ENCODE assay signal across 12 mouse cellular contexts in the genomic region with DNA sequence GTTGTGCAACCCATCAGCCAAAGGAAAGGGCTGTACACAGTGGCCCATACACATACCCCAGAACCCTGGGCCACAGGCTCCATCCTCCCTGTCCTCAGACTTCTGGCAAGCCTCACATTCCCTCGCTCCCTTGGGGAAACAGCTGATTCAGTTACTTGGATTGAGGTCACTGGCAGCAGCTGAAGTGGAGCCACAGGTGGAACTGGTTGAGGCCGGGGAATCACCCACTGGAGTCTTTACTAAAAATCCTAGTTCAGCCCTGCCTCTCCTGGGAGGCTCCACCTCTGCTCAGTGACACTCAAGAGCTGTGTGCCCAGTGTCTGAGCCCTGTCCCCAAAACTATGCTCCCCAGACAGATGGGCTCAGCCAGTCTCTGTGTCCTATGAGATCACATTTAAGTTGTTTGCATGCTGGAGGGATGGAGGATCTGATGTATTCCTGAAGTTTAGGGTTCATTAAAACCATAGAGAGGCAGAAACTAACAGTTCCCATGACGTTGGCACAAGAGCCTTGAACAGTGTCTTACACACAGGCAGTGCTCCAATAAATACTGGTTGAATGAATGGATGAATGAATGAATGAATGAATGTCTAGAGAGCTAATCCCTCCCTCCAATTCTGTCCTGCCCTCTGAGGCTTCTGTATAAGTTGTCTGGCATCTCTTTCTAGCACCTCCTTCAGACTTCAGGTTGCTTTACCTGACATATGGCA. TPM values are rescaled to one million over a fixed set of nuclear protein-coding genes. Genes with fewer than 3 reads are reported as not detected.
DNase-seq lines count a peak whose midpoint lies in the region; ATAC-seq and TF ChIP-seq lines count a peak whose summit lies in the region.
"Had no signal": no experiment of that assay in that cellular context is flagged by ENCODE, and none has a peak within 500 bp of the region (broad histone marks: within the 10 kb centered on the region; RNA-seq: fewer than 3 reads in every experiment).

No protein-coding gene starts in this region.

- no peaks in the 10 kb centered on the region for H3K27me3 ChIP-seq in midbrain, postnatal 0 days (ENCODE audit: insufficient read depth, low read length)
- no peaks in the 10 kb centered on the region for H3K27me3 ChIP-seq in midbrain, embryonic 13.5 days
- 0 out of 2 replicates have a peak, but pooled peaks cover 3% of the 10 kb centered on the region for H3K27me3 ChIP-seq in kidney, embryonic 15.5 days
- no peaks in the 10 kb centered on the region for H3K27me3 ChIP-seq in hindbrain, embryonic 13.5 days

- no peak overlapping the region for H3K27ac ChIP-seq in midbrain, postnatal 0 days (ENCODE audit: low read depth, low read length)
- no peak overlapping the region for H3K27ac ChIP-seq in midbrain, embryonic 13.5 days
- H3K27ac ChIP-seq in kidney, embryonic 15.5 days = no peak overlapping the region
- H3K27ac ChIP-seq in hindbrain, embryonic 13.5 days = no peak overlapping the region
- H3K27ac ChIP-seq: hindbrain, embryonic 14.5 days; macrophage had no signal

- TF ChIP-seq CTCF in midbrain, postnatal 0 days (IDR thresholded peaks at IDR 0.05) = no peak
- no peak for TF ChIP-seq CTCF in lung, adult 2 months (IDR thresholded peaks at IDR 0.05; ENCODE audit: insufficient read depth, low read length)

- H3K36me3 ChIP-seq in midbrain, postnatal 0 days (ENCODE audit: insufficient read depth, low read length) = no peaks in the 10 kb centered on the region
- H3K36me3 ChIP-seq in midbrain, embryonic 13.5 days = no peaks in the 10 kb centered on the region
- no peaks in the 10 kb centered on the region for H3K36me3 ChIP-seq in kidney, embryonic 15.5 days
- H3K36me3 ChIP-seq in hindbrain, embryonic 13.5 days = no peaks in the 10 kb centered on the region

- no peak overlapping the region for H3K4me3 ChIP-seq in midbrain, postnatal 0 days (ENCODE audit: low read depth, low read length)
- H3K4me3 ChIP-seq in midbrain, embryonic 13.5 days (replicated peaks) = no peak overlapping the region
- no peak overlapping the region for H3K4me3 ChIP-seq in lung, adult 2 months (replicated peaks; ENCODE audit: extremely low read depth, low read depth, low read length)
- no peak overlapping the region for H3K4me3 ChIP-seq in kidney, embryonic 15.5 days (replicated peaks)
- no peak overlapping the region for H3K4me3 ChIP-seq in hindbrain, embryonic 13.5 days

- ATAC-seq in midbrain, postnatal 0 days (ENCODE audit: low FRiP score) = no peak
- no peak for ATAC-seq in midbrain, embryonic 13.5 days
- ATAC-seq in kidney, embryonic 15.5 days (replicated peaks; ENCODE audit: low FRiP score) = no peak
- ATAC-seq in hindbrain, embryonic 13.5 days (ENCODE audit: low FRiP score) = no peak

- H3K9me3 ChIP-seq in midbrain, postnatal 0 days (ENCODE audit: low read length) = no peaks in the 10 kb centered on the region
- no peaks in the 10 kb centered on the region for H3K9me3 ChIP-seq in midbrain, embryonic 13.5 days
- no peaks in the 10 kb centered on the region for H3K9me3 ChIP-seq in kidney, embryonic 15.5 days (replicated peaks)
- H3K9me3 ChIP-seq in hindbrain, embryonic 13.5 days = no peaks in the 10 kb centered on the region

- no peak for TF ChIP-seq POLR2A in lung, adult 2 months (IDR thresholded peaks at IDR 0.05; ENCODE audit: borderline replicate concordance, extremely low read depth, low read depth, low read length)

- peaks cover 2% of the 10 kb centered on the region; the same call in 1 of the 2 replicates for H3K4me1 ChIP-seq in midbrain, postnatal 0 days (ENCODE audit: insufficient read depth, low read length)
- no peaks in the 10 kb centered on the region; the same call in 1 of the 2 replicates for H3K4me1 ChIP-seq in midbrain, embryonic 13.5 days (replicated peaks)
- peaks cover 7% of the 10 kb centered on the region for H3K4me1 ChIP-seq in lung, adult 2 months (ENCODE audit: control insufficient read depth, insufficient read depth, low read length)
- no peaks in the 10 kb centered on the region for H3K4me1 ChIP-seq in kidney, embryonic 15.5 days
- 0 out of 2 replicates have a peak, but pooled peaks cover 9% of the 10 kb centered on the region for H3K4me1 ChIP-seq in hindbrain, embryonic 13.5 days (replicated peaks)

- peak; percentile 57 to 59 for DNase-seq in cerebellum, postnatal 10 days
- no peak for DNase-seq in cerebellum, adult 8-10 months
- peak; percentile 9 for DNase-seq in midbrain, postnatal 0 days (ENCODE audit: low spot score)
- DNase-seq in lung, adult 2 months = peak; percentile 42
- no peak for DNase-seq in frontal cortex, postnatal 14 days (ENCODE audit: low spot score in 2 of 2)
- DNase-seq: kidney, postnatal 14 days had no signal

- WGBS in midbrain, postnatal 0 days = 87% methylated on average over 3 of the region's 3 CpGs
- 81% methylated on average over 3 of the region's 3 CpGs for WGBS in midbrain, embryonic 13.5 days
- WGBS in lung, adult 2 months = 68% methylated on average over 3 of the region's 3 CpGs
- WGBS in kidney, embryonic 15.5 days = 83% methylated on average over 3 of the region's 3 CpGs
- 77% methylated on average over 3 of the region's 3 CpGs for WGBS in hindbrain, embryonic 13.5 days

- no peak overlapping the region for H3K4me2 ChIP-seq in midbrain, postnatal 0 days (ENCODE audit: low read depth, low read length, poor library complexity, severe bottlenecking)
- H3K4me2 ChIP-seq in midbrain, embryonic 13.5 days (replicated peaks) = no peak overlapping the region
- no peak overlapping the region for H3K4me2 ChIP-seq in kidney, embryonic 15.5 days
- H3K4me2 ChIP-seq in hindbrain, embryonic 13.5 days = no peak overlapping the region
- H3K4me2 ChIP-seq: hindbrain, embryonic 14.5 days had no signal

- no peak overlapping the region for H3K9ac ChIP-seq in midbrain, postnatal 0 days (replicated peaks; ENCODE audit: low read length, poor library complexity, severe bottlenecking)
- no peak overlapping the region for H3K9ac ChIP-seq in midbrain, embryonic 13.5 days (replicated peaks)
- no peak overlapping the region for H3K9ac ChIP-seq in kidney, embryonic 15.5 days
- no peak overlapping the region for H3K9ac ChIP-seq in hindbrain, embryonic 13.5 days
- H3K9ac ChIP-seq: hindbrain, embryonic 14.5 days had no signal

RNA-seq across cellular contexts. Expression of gene Slc26a9, which starts 7.5 kb away (rescaled TPM):
- total RNA-seq in midbrain, postnatal 0 days (2014; rRNA removed) = 0.44 TPM in 1 of 2 replicates, not detected in the other
- polyA plus RNA-seq in midbrain, postnatal 0 days (2015; fragmentation: Nextera tagmentation; extraction: Ambion mirVana) = 0.10 and 0.14 TPM in 2 replicates
- 0.03 TPM in 1 of 2 replicates, not detected in the other for polyA plus RNA-seq in midbrain, embryonic 13.5 days (2015; fragmentation: Nextera tagmentation; extraction: Ambion mirVana)
- polyA plus RNA-seq in lung, adult 2 months (2012; rRNA removed) = 25.6 and 38.8 TPM in 2 replicates
- 0.13 and 0.35 TPM in 2 replicates for polyA plus RNA-seq in kidney, embryonic 15.5 days (2015; fragmentation: Nextera tagmentation; extraction: Ambion mirVana)
- 0.05 TPM in 1 of 2 replicates, not detected in the other for polyA plus RNA-seq in hindbrain, embryonic 13.5 days (2015; fragmentation: Nextera tagmentation; extraction: Ambion mirVana)
- total RNA-seq: gastrocnemius, postnatal 36 days had no signal
- polyA plus RNA-seq: macrophage had no signal

RNA-seq across cellular contexts. Expression of gene Pm20d1, which starts 45.8 kb away (rescaled TPM):
- 0.05 TPM in 2 replicates for total RNA-seq in midbrain, postnatal 0 days (2014; rRNA removed)
- polyA plus RNA-seq in midbrain, postnatal 0 days (2015; fragmentation: Nextera tagmentation; extraction: Ambion mirVana) = 0.29 and 0.38 TPM in 2 replicates
- polyA plus RNA-seq in midbrain, embryonic 13.5 days (2015; fragmentation: Nextera tagmentation; extraction: Ambion mirVana) = 0.10 and 0.74 TPM in 2 replicates
- polyA plus RNA-seq in lung, adult 2 months (2012; rRNA removed) = 1.8 and 2.6 TPM in 2 replicates
- 2.1 and 2.3 TPM in 2 replicates for polyA plus RNA-seq in kidney, embryonic 15.5 days (2015; fragmentation: Nextera tagmentation; extraction: Ambion mirVana)
- 0.27 and 0.30 TPM in 2 replicates for polyA plus RNA-seq in hindbrain, embryonic 13.5 days (2015; fragmentation: Nextera tagmentation; extraction: Ambion mirVana)
- polyA plus RNA-seq: macrophage had no signal

Comparison
In these comparisons a context has a peak if more than half of its experiments do, and no peak if none do; other contexts are left out.
1. DNase-seq: peak in cerebellum, postnatal 10 days (2 of 2), midbrain, postnatal 0 days (single experiment) and lung, adult 2 months (single experiment); none in cerebellum, adult 8-10 months (single experiment) and frontal cortex, postnatal 14 days (0 of 2).
2. RNA of gene Slc26a9, which starts 7.5 kb away (polyA plus RNA-seq): 25.6 to 38.8 TPM in lung, adult 2 months; 0.10 to 0.14 TPM in midbrain, postnatal 0 days, 0.13 to 0.35 TPM in kidney, embryonic 15.5 days, 0.05 TPM in hindbrain, embryonic 13.5 days and 0.03 TPM in midbrain, embryonic 13.5 days; every median in the first group is over 10 times any median in the second.